Mouse (Mus musculus) urinary bladder, postnatal 25 days (tissue): Measurements from ENCODE around the gene Wdr44.
A peak's percentile ranks its signal among the peaks of the same experiment; 100 is the strongest.
"Not testable (repeated sequence)": the region's sequence is repeated elsewhere in the genome, so short reads cannot be mapped to it uniquely, and the experiment has no call there.

Experiments
- DNase-seq: peaks from one replicate; pipeline ENCODE4 v3.0.0; 2022; ENCODE audit warnings: low spot score

Wdr44 gene

GRCm38 (mm10) chrX:23692722-23693442, at the start of gene Wdr44:
Wdr44 (plus strand) TSS chrX:23693051.
- DNase-seq = peak; percentile 90

- DNase-seq = no peak
These were observed 44.5 kb upstream of the Wdr44 start for GRCm38 (mm10) chrX:23648371-23648770.

- DNase-seq = no peak
These were observed 30.6 kb upstream of the Wdr44 start for GRCm38 (mm10) chrX:23662216-23662615.

GRCm38 (mm10) chrX:23673193-23673592, 19.7 kb upstream of the Wdr44 start:
- no peak for DNase-seq

- no peak for DNase-seq
These were observed 17.4 kb upstream of the Wdr44 start for GRCm38 (mm10) chrX:23675450-23675849.

GRCm38 (mm10) chrX:23676583-23676982, 16.3 kb upstream of the Wdr44 start:
- no peak for DNase-seq

- no peak for DNase-seq
These were observed 15.3 kb upstream of the Wdr44 start for GRCm38 (mm10) chrX:23677511-23677910.

- no peak for DNase-seq
These were observed 522 bp upstream of the Wdr44 start for GRCm38 (mm10) chrX:23692336-23692721.

- peak; percentile 6 for DNase-seq
These were observed 871 bp downstream of the Wdr44 start for GRCm38 (mm10) chrX:23693443-23694400.

- no peak for DNase-seq
These were observed 1.7 kb downstream of the Wdr44 start for GRCm38 (mm10) chrX:23694588-23694987.

GRCm38 (mm10) chrX:23695109-23695508, 2.3 kb downstream of the Wdr44 start:
- no peak for DNase-seq

- no peak for DNase-seq
These were observed 4.5 kb downstream of the Wdr44 start for GRCm38 (mm10) chrX:23697346-23697745.

- no peak for DNase-seq
These were observed 6.2 kb downstream of the Wdr44 start for GRCm38 (mm10) chrX:23699023-23699422.

GRCm38 (mm10) chrX:23717247-23717646, 24.4 kb downstream of the Wdr44 start:
- no peak for DNase-seq

GRCm38 (mm10) chrX:23727463-23727862, 34.6 kb downstream of the Wdr44 start:
- DNase-seq = no peak

- no peak for DNase-seq
These were observed 61.8 kb downstream of the Wdr44 start for GRCm38 (mm10) chrX:23754671-23755070.

GRCm38 (mm10) chrX:23767849-23768248, 75.0 kb downstream of the Wdr44 start:
- DNase-seq = no peak

- no peak for DNase-seq
These were observed 114.3 kb downstream of the Wdr44 start for GRCm38 (mm10) chrX:23807125-23807524.

- no peak for DNase-seq
These were observed 117.5 kb downstream of the Wdr44 start for GRCm38 (mm10) chrX:23810365-23810764.

- DNase-seq = not testable (repeated sequence)
These were observed 120.4 kb downstream of the Wdr44 start for GRCm38 (mm10) chrX:23813287-23813686.

GRCm38 (mm10) chrX:23822885-23823284, 130.0 kb downstream of the Wdr44 start:
- DNase-seq = not testable (repeated sequence)

GRCm38 (mm10) chrX:23823398-23824023, 130.7 kb downstream of the Wdr44 start:
- peak; percentile 8 for DNase-seq

- DNase-seq = not testable (repeated sequence)
These were observed 140.9 kb downstream of the Wdr44 start for GRCm38 (mm10) chrX:23833784-23834183.
